Mouse (Mus musculus) midbrain, embryonic 16.5 days (tissue): Measurements from ENCODE around the gene Krt24. TPM values are rescaled to one million over a fixed set of nuclear protein-coding genes. Genes with fewer than 3 reads are reported as not detected.

ENCODE experiments used
- ATAC-seq: fragments of 200-750 bp; cut with Nextera tagmentation; 2 replicates; pipeline ENCODE4 v1.8.0; 2017; ENCODE audit warnings: moderate TSS enrichment
- H3K27ac ChIP-seq: fragments of 300-500 bp; sonication (generic); 2 replicates; pipeline ENCODE4 v1.5.1; 2014; ENCODE audit warnings: mild to moderate bottlenecking, low read length, mixed read lengths
- H3K27me3 ChIP-seq: fragments of 300-500 bp; sonication (generic); 2 replicates; pipeline ENCODE4 v1.6.1; 2014; ENCODE audit warnings: low read depth, low read length, mixed read lengths; ENCODE audit not compliant: control insufficient read depth, insufficient read depth
- H3K36me3 ChIP-seq: fragments of 300-500 bp; sonication (generic); 2 replicates; pipeline ENCODE4 v1.6.1; 2014; ENCODE audit warnings: mild to moderate bottlenecking, low read length, moderate library complexity, mixed read lengths; ENCODE audit not compliant: control insufficient read depth, insufficient read depth
- H3K4me1 ChIP-seq: fragments of 300-500 bp; sonication (generic); 2 replicates; pipeline ENCODE4 v1.6.1; 2014; ENCODE audit warnings: mild to moderate bottlenecking, low read length, mixed read lengths; ENCODE audit not compliant: control insufficient read depth, insufficient read depth
- H3K4me2 ChIP-seq: fragments of 300-500 bp; sonication (generic); 2 replicates; pipeline ENCODE4 v1.6.1; 2014; ENCODE audit warnings: mild to moderate bottlenecking, low read length, mixed read lengths
- H3K4me3 ChIP-seq: fragments of 300-500 bp; sonication (generic); 2 replicates; pipeline ENCODE4 v1.5.1; 2014; ENCODE audit warnings: low read depth, mild to moderate bottlenecking, low read length, moderate library complexity, mixed read lengths
- H3K9ac ChIP-seq: fragments of 300-500 bp; sonication (generic); 2 replicates; pipeline ENCODE4 v1.6.1; 2014; ENCODE audit warnings: low read depth, low read length, mixed read lengths
- H3K9me3 ChIP-seq: fragments of 300-500 bp; sonication (generic); replicated peaks from 2 replicates; pipeline ENCODE4 v1.6.1; 2014; ENCODE audit warnings: mild to moderate bottlenecking, low read length, mixed read lengths; ENCODE audit not compliant: control insufficient read depth, poor library complexity, severe bottlenecking
- WGBS: fragments of 180-500 bp; shearing (Covaris S2); extraction: QIAGEN DNeasy Blood & Tissue Kit; methylation state at CpG from one replicate; pipeline ENCODE4 v1.1.7; 2014; 5-methylcytosine and 5-hydroxymethylcytosine counted together
- polyA plus RNA-seq: library from polyadenylated mRNA; unstranded; fragments of >200 nt; fragmentation: Nextera tagmentation; extraction: Ambion mirVana; gene quantifications from 2 replicates; pipeline ENCODE4 v1.2.1, GENCODE M21; 2015

Gene Krt24
- polyA plus RNA-seq, 1 experiment from 2014 or later, result not detected

- H3K9ac ChIP-seq, result no peak overlapping the region
- H3K27me3 ChIP-seq, result no peaks in the 10 kb centered on the region
- H3K36me3 ChIP-seq, result no peaks in the 10 kb centered on the region
- H3K4me2 ChIP-seq, result no peak overlapping the region
- no peak for ATAC-seq
- H3K4me3 ChIP-seq, result no peak overlapping the region
- no peaks in the 10 kb centered on the region for H3K4me1 ChIP-seq
- 76% methylated on average over 7 of the region's 7 CpGs for WGBS
- H3K27ac ChIP-seq, result no peak overlapping the region
- no peaks in the 10 kb centered on the region for H3K9me3 ChIP-seq
Observed at GRCm38 (mm10) chr11:99269192-99269591, 15.9 kb downstream of the Krt24 start.

- no peaks in the 10 kb centered on the region for H3K27me3 ChIP-seq
- no peaks in the 10 kb centered on the region for H3K4me1 ChIP-seq
- H3K4me2 ChIP-seq, result no peak overlapping the region
- H3K36me3 ChIP-seq, result no peaks in the 10 kb centered on the region
- no peak overlapping the region for H3K4me3 ChIP-seq
- ATAC-seq, result no peak
- no peak overlapping the region for H3K27ac ChIP-seq
- no peaks in the 10 kb centered on the region for H3K9me3 ChIP-seq
- WGBS, result 14% methylated on average over 9 of the region's 9 CpGs
- H3K9ac ChIP-seq, result no peak overlapping the region
Observed at GRCm38 (mm10) chr11:99265796-99266195, 19.3 kb downstream of the Krt24 start.

GRCm38 (mm10) chr11:99265220-99265619 is 19.8 kb downstream of the Krt24 start:
- H3K9ac ChIP-seq, result no peak overlapping the region
- H3K36me3 ChIP-seq, result no peaks in the 10 kb centered on the region
- no peaks in the 10 kb centered on the region for H3K9me3 ChIP-seq
- no peak for ATAC-seq
- no peaks in the 10 kb centered on the region for H3K4me1 ChIP-seq
- WGBS, result 76% methylated on average over 9 of the region's 9 CpGs
- H3K4me3 ChIP-seq, result no peak overlapping the region
- no peak overlapping the region for H3K4me2 ChIP-seq
- no peaks in the 10 kb centered on the region for H3K27me3 ChIP-seq
- H3K27ac ChIP-seq, result no peak overlapping the region

GRCm38 (mm10) chr11:99256213-99256612 is 28.8 kb downstream of the Krt24 start:
- no peak for ATAC-seq

GRCm38 (mm10) chr11:99255316-99255715 is 29.7 kb downstream of the Krt24 start:
- Histone ChIP-seq H3K27me3 (no peaks in the 10 kb centered on the region), H3K27ac (no peak overlapping the region), H3K4me3 (no peak overlapping the region), H3K36me3 (no peaks in the 10 kb centered on the region), H3K4me1 (no peaks in the 10 kb centered on the region), H3K9ac (no peak overlapping the region), H3K9me3 (no peaks in the 10 kb centered on the region), H3K4me2 (no peak overlapping the region)
- WGBS, result 98% methylated on average over 8 of the region's 8 CpGs
- ATAC-seq, result no peak

More at GRCm38 (mm10) chr11:99256213-99256612, 28.8 kb downstream of the Krt24 start:
- no peaks in the 10 kb centered on the region for H3K4me1 ChIP-seq
- WGBS, result 84% methylated on average over 4 of the region's 4 CpGs
- no peak overlapping the region for H3K27ac ChIP-seq
- H3K4me3 ChIP-seq, result no peak overlapping the region
- no peak overlapping the region for H3K9ac ChIP-seq
- no peak overlapping the region for H3K4me2 ChIP-seq
- H3K27me3 ChIP-seq, result no peaks in the 10 kb centered on the region
- no peaks in the 10 kb centered on the region for H3K36me3 ChIP-seq
- H3K9me3 ChIP-seq, result no peaks in the 10 kb centered on the region

GRCm38 (mm10) chr11:99253893-99254292 is 31.2 kb downstream of the Krt24 start:
- Histone ChIP-seq H3K27me3 (no peaks in the 10 kb centered on the region), H3K9me3 (no peaks in the 10 kb centered on the region), H3K36me3 (no peaks in the 10 kb centered on the region), H3K9ac (no peak overlapping the region), H3K4me3 (no peak overlapping the region), H3K4me1 (no peaks in the 10 kb centered on the region), H3K27ac (no peak overlapping the region), H3K4me2 (no peak overlapping the region)
- ATAC-seq, result no peak
- 55% methylated on average over 2 of the region's 2 CpGs for WGBS

- Histone ChIP-seq H3K9ac (no peak overlapping the region), H3K4me1 (no peaks in the 10 kb centered on the region), H3K9me3 (no peaks in the 10 kb centered on the region), H3K4me3 (no peak overlapping the region), H3K27ac (no peak overlapping the region), H3K36me3 (no peaks in the 10 kb centered on the region), H3K27me3 (no peaks in the 10 kb centered on the region), H3K4me2 (no peak overlapping the region)
- no peak for ATAC-seq
- 56% methylated on average over 8 of the region's 8 CpGs for WGBS
Observed at GRCm38 (mm10) chr11:99252671-99253070, 32.4 kb downstream of the Krt24 start.

- Histone ChIP-seq H3K36me3 (no peaks in the 10 kb centered on the region), H3K4me3 (no peak overlapping the region), H3K4me1 (no peaks in the 10 kb centered on the region), H3K27ac (no peak overlapping the region), H3K9ac (no peak overlapping the region), H3K9me3 (no peaks in the 10 kb centered on the region), H3K27me3 (no peaks in the 10 kb centered on the region), H3K4me2 (no peak overlapping the region)
- no peak for ATAC-seq
- 69% methylated on average over 3 of the region's 3 CpGs for WGBS
Observed at GRCm38 (mm10) chr11:99250666-99251065, 34.4 kb downstream of the Krt24 start.

GRCm38 (mm10) chr11:99250241-99250640 is 34.8 kb downstream of the Krt24 start:
- no peaks in the 10 kb centered on the region for H3K27me3 ChIP-seq
- no peaks in the 10 kb centered on the region for H3K36me3 ChIP-seq
- no peak overlapping the region for H3K9ac ChIP-seq
- H3K9me3 ChIP-seq, result no peaks in the 10 kb centered on the region
- no peak overlapping the region for H3K4me3 ChIP-seq
- ATAC-seq, result no peak
- H3K4me1 ChIP-seq, result no peaks in the 10 kb centered on the region
- H3K4me2 ChIP-seq, result no peak overlapping the region
- no peak overlapping the region for H3K27ac ChIP-seq
- 61% methylated on average over 5 of the region's 5 CpGs for WGBS

GRCm38 (mm10) chr11:99249115-99249514 is 35.9 kb downstream of the Krt24 start:
- Histone ChIP-seq H3K27ac (no peak overlapping the region), H3K4me1 (no peaks in the 10 kb centered on the region), H3K9ac (no peak overlapping the region), H3K4me2 (no peak overlapping the region), H3K4me3 (no peak overlapping the region), H3K36me3 (no peaks in the 10 kb centered on the region), H3K9me3 (no peaks in the 10 kb centered on the region), H3K27me3 (no peaks in the 10 kb centered on the region)
- 68% methylated on average over 4 of the region's 4 CpGs for WGBS
- ATAC-seq, result no peak
